15 mouse cellular contexts compared by ENCODE assay signal in the genomic region with DNA sequence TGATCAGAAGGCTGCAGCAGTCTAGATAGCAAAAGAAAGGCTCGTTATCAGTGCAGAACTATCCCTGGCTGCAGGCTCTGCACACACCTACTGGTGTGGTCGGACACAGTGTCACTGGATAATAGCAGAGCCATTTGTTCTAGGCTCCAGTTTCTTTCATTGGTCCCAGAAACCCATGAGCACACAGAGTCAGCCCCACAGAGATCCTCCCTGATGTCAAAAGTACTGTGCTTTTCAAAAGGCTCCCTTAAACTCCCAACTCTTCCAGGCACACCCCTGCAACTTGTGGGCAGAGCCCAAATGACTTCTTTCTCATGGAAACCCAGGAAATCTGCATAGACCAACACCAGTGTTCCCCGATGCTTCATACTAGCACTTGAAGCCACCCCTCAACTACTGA.
"Had no signal": no experiment of that assay in that cellular context is flagged by ENCODE, and none has a peak within 500 bp of the region (broad histone marks: within the 10 kb centered on the region; RNA-seq: fewer than 3 reads in every experiment).

No protein-coding gene starts in this region.

- ATAC-seq: midbrain, embryonic 16.5 days had no signal

- H3K4me3 ChIP-seq: limb, embryonic 15.5 days; megakaryocyte, embryonic 14.5 days; midbrain, embryonic 12.5 days; neural tube, embryonic 13.5 days had no signal

- H3K27ac ChIP-seq: limb, embryonic 15.5 days; midbrain, embryonic 12.5 days; neural tube, embryonic 13.5 days; stomach, postnatal 0 days had no signal

- H3K9ac ChIP-seq: limb, embryonic 15.5 days; lung, embryonic 14.5 days; midbrain, embryonic 12.5 days; neural tube, embryonic 13.5 days had no signal

- H3K9me3 ChIP-seq: limb, embryonic 15.5 days; megakaryocyte, embryonic 14.5 days; midbrain, embryonic 12.5 days; neural tube, embryonic 13.5 days had no signal

- H3K36me3 ChIP-seq: midbrain, embryonic 12.5 days; neural tube, embryonic 13.5 days had no signal

- H3K27me3 ChIP-seq: limb, embryonic 15.5 days; midbrain, embryonic 12.5 days; neural tube, embryonic 13.5 days had no signal

- H3K4me2 ChIP-seq: limb, embryonic 15.5 days; lung, embryonic 14.5 days; midbrain, embryonic 12.5 days; neural tube, embryonic 13.5 days had no signal

- DNase-seq: kidney, adult 18-20 months; kidney, postnatal 10 days; layer of hippocampus, postnatal 36 days; lung, embryonic 14.5 days; lung, postnatal 10 days; lung, postnatal 4 days; right cerebral cortex, adult 18-20 months; right cerebral cortex, postnatal 25 days; thymus, postnatal 4 days had no signal
